Mouse (Mus musculus) midbrain, embryonic 10.5 days (tissue): ENCODE results near the gene Hoxd12. TPM values are rescaled to one million over a fixed set of nuclear protein-coding genes. Genes with fewer than 3 reads are reported as not detected.
A peak's percentile ranks its signal among the peaks of the same experiment; 100 is the strongest.

Experiments used
- DNase-seq: peaks from one replicate; pipeline ENCODE4 v3.0.0-alpha.2; 2017; ENCODE audit warnings: low spot score
- H3K27ac ChIP-seq: fragments of 300-500 bp; sonication (generic); replicated peaks from 2 replicates; pipeline ENCODE4 v1.5.1; 2016; ENCODE audit warnings: mild to moderate bottlenecking
- H3K27me3 ChIP-seq: fragments of 300-500 bp; sonication (generic); 2 replicates; pipeline ENCODE4 v1.6.1; 2016; ENCODE audit warnings: low read depth, mild to moderate bottlenecking; ENCODE audit not compliant: poor library complexity, severe bottlenecking
- H3K36me3 ChIP-seq: fragments of 300-500 bp; sonication (generic); 2 replicates; pipeline ENCODE4 v1.6.1; 2016; ENCODE audit warnings: mild to moderate bottlenecking, moderate library complexity
- H3K4me1 ChIP-seq: fragments of 300-500 bp; sonication (generic); 2 replicates; pipeline ENCODE4 v1.6.1; 2016
- H3K4me3 ChIP-seq: fragments of 300-500 bp; sonication (generic); 2 replicates; pipeline ENCODE4 v1.5.1; 2016; ENCODE audit warnings: mild to moderate bottlenecking, moderate library complexity
- H3K9me3 ChIP-seq: fragments of 300-500 bp; sonication (generic); replicated peaks from 2 replicates; pipeline ENCODE4 v1.6.1; 2016; ENCODE audit warnings: mild to moderate bottlenecking
- WGBS: fragments of 180-500 bp; shearing (Covaris S2); methylation state at CpG from one replicate; pipeline ENCODE4 v1.1.7; 2016; 5-methylcytosine and 5-hydroxymethylcytosine counted together
- polyA plus RNA-seq: library from polyadenylated mRNA; unstranded; fragments of >200 nt; fragmentation: Nextera tagmentation; extraction: Ambion mirVana; gene quantifications from 2 replicates; pipeline ENCODE4 v1.2.1, GENCODE M21; 2016

The Hoxd12 gene
- polyA plus RNA-seq = not detected in 2 replicates

DNA sequence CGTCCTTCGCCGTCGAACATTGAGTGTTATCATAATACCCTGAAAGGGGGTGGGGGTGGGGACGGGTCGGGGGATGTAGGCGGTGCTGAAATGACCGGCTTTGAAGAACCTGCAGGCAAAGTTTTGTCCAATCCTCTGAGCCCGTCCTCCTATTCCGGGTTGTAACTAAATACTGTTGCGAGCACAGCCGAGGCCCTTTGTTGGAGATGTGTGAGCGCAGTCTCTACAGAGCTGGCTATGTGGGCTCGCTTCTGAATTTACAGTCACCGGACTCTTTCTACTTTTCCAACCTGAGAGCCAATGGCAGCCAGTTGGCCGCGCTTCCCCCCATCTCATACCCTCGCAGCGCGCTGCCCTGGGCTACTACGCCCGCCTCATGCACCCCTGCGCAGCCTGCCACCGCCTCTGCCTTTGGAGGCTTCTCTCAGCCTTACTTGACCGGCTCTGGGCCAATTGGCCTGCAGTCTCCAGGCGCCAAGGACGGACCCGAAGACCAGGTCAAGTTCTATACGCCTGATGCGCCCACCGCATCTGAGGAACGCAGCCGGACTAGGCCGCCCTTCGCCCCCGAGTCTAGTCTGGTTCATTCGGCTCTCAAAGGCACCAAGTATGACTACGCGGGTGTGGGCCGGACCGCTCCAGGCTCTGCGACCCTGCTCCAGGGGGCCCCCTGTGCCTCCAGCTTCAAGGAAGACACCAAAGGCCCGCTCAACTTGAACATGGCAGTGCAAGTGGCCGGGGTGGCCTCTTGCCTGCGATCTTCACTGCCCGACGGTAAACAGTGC is at the start of gene Hoxd12:
Gene Hoxd12, plus strand, starts transcription at position 133 of the 785 bp plus-strand sequence.
- no peaks in the 10 kb centered on the region for H3K9me3 ChIP-seq
- WGBS = 2% methylated on average over 47 of the region's 47 CpGs
- H3K27ac ChIP-seq = no peak within 1 kb of the TSS
- no peaks in the 10 kb centered on the region for H3K36me3 ChIP-seq
- peaks cover 11% of the 10 kb centered on the region; the same call in 1 of the 2 replicates for H3K4me1 ChIP-seq
- H3K4me3 ChIP-seq = no peak within 1 kb of the TSS
- peaks cover 100% of the 10 kb centered on the region for H3K27me3 ChIP-seq
- peak; percentile 54 for DNase-seq

DNA sequence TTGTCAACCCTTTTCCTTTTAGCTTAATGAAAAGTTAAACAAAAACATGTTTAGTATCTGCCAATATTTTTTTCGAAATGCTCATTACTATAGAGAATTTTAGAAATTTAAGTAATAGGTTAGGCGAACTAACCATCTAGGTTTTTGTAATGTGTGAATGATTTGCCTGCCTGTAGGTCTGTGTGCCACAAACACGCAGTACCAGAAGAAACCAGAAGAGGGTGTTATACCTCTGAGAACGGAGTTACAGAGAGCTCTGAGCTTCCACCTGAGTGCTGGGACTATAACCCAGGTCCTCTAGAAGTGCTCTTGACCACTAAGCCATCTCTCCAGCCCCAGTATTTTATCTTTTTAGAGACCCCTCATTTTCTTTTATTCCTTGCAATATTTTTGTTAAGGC is 39.4 kb upstream of the Hoxd12 start:
- Histone ChIP-seq H3K9me3 (no peaks in the 10 kb centered on the region), H3K36me3 (no peaks in the 10 kb centered on the region), H3K27me3 (no peaks in the 10 kb centered on the region), H3K4me3 (no peak overlapping the region), H3K27ac (no peak overlapping the region), H3K4me1 (no peaks in the 10 kb centered on the region)
- 67% methylated on average over 4 of the region's 4 CpGs for WGBS
- DNase-seq = no peak

GRCm38 (mm10) chr2:74642431-74642830 is 32.4 kb upstream of the Hoxd12 start:
- 77% methylated on average over 5 of the region's 5 CpGs for WGBS

GRCm38 (mm10) chr2:74645631-74646030 is 29.2 kb upstream of the Hoxd12 start:
- H3K9me3 ChIP-seq = no peaks in the 10 kb centered on the region
- H3K4me3 ChIP-seq = no peak overlapping the region
- 89% methylated on average over 3 of the region's 3 CpGs for WGBS
- H3K4me1 ChIP-seq = no peaks in the 10 kb centered on the region
- no peak overlapping the region for H3K27ac ChIP-seq
- H3K27me3 ChIP-seq = peaks cover 86% of the 10 kb centered on the region
- DNase-seq = no peak
- no peaks in the 10 kb centered on the region for H3K36me3 ChIP-seq

More at GRCm38 (mm10) chr2:74642431-74642830, 32.4 kb upstream of the Hoxd12 start:
- Histone ChIP-seq H3K9me3 (no peaks in the 10 kb centered on the region), H3K27me3 (peaks cover 54% of the 10 kb centered on the region), H3K4me3 (no peak overlapping the region), H3K4me1 (no peaks in the 10 kb centered on the region), H3K36me3 (no peaks in the 10 kb centered on the region), H3K27ac (no peak overlapping the region)
- no peak for DNase-seq

DNA sequence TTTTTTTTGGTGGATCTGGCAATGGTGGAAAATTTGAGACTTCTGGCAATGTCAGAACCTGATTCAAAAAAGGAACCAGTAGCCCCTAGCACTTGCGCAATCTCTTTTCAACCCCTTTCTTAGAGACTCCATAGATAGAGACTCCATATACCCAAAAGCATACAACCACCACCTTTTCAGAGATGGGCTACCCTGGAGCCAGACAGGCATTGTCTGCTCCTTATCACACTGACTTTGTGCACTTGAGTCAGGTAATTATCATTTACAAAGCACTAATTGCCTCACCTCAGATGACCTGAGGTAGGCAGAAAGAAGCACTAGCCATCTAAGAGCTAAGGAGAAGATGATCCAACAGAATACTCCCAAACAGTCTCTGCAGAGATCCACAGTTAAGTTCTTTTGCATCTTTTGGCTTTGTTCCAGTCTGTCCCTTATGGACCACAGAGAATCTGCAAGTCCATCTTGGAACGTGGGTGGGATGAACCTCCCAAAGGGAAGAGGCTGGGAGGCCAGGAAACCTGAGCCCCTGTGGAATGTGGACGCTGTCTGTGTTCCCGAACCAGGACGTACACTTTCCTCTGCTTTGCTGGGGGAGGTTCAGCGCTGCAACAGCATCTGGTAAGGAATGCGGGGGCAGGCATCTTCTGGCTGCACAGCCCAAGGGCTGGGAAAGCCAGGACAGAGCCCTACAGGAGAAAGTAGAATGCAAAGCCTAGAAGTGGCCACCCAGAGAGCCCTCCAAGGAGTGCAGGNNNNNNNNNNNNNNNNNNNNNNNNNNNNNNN is 27.5 kb upstream of the Hoxd12 start:
- Histone ChIP-seq H3K4me1 (no peaks in the 10 kb centered on the region), H3K27me3 (peaks cover 100% of the 10 kb centered on the region), H3K27ac (no peak overlapping the region), H3K4me3 (no peak overlapping the region), H3K9me3 (no peaks in the 10 kb centered on the region), H3K36me3 (no peaks in the 10 kb centered on the region)
- DNase-seq = no peak
- WGBS = 15% methylated on average over 7 of the region's 7 CpGs

- 44% methylated on average over 2 of the region's 2 CpGs for WGBS
- Histone ChIP-seq H3K27ac (no peak overlapping the region), H3K4me3 (no peak overlapping the region), H3K4me1 (peaks cover 15% of the 10 kb centered on the region), H3K9me3 (no peaks in the 10 kb centered on the region), H3K27me3 (peaks cover 100% of the 10 kb centered on the region), H3K36me3 (no peaks in the 10 kb centered on the region)
- no peak for DNase-seq
These were observed 21.8 kb upstream of the Hoxd12 start for GRCm38 (mm10) chr2:74652996-74653340.

DNA sequence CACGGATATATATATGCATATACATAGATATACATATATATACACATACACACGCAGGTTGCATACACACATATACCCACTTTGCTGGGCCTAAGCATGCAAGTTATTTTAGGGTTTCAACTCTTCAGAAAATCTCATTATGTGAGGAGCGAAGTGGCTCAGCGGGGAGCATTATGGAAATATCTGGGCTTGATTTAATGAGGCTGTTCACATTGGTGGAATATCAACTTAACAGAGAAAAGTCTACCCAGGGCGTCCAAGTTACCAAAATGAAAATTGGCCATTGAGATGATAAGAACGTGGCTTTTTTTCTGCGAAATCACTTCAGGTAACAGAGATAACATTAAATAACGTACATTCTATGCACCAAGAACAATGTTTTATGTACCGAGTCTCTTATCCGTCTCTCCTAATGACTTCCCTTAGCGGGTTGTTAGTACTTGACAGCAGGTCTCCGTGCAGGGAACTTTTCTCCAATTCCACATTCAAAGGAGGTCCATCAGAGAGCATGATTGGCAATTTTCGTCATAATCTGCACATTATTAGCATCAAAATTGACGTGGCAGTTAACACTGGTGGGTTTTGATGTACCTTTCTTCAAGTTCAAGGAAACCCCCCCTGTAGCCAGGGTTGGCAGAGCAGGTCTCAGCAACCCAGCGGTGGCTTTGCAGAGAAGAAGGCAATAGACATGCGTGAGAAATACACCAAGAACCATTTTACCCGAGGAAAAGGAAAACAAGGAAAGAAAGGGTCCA is 20.9 kb upstream of the Hoxd12 start:
- Histone ChIP-seq H3K27ac (no peak overlapping the region), H3K4me3 (no peak overlapping the region), H3K27me3 (peaks cover 100% of the 10 kb centered on the region), H3K4me1 (peaks cover 18% of the 10 kb centered on the region), H3K36me3 (no peaks in the 10 kb centered on the region), H3K9me3 (no peaks in the 10 kb centered on the region)
- WGBS = 12% methylated on average over 17 of the region's 17 CpGs
- DNase-seq = no peak

- Histone ChIP-seq H3K27me3 (peaks cover 100% of the 10 kb centered on the region), H3K36me3 (no peaks in the 10 kb centered on the region), H3K9me3 (no peaks in the 10 kb centered on the region), H3K4me1 (peaks cover 20% of the 10 kb centered on the region), H3K4me3 (peak overlapping the region; percentile 44; the same call in 1 of the 2 replicates), H3K27ac (no peak overlapping the region)
- WGBS = 6% methylated on average over 20 of the region's 20 CpGs
- DNase-seq = no peak
These were observed 19.9 kb upstream of the Hoxd12 start for GRCm38 (mm10) chr2:74654743-74655419.

DNA sequence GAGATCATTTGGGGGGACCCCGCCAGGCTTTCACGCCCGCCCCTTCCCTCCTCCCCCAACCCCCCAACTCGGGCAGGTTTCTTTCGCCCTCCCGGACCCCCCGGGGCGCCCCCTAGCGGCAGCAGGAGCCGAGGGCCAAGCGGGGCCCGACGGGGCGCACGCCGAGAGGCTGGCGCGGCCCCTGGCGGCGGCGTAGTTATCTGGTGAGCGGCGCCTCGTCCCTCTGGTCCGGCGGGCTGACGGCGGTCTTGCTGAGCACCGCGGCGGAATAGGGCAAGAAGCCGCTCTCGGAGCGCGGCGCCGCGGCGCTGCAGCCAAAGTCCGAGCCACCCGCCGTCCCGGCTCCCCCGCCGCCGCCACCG is 19.4 kb upstream of the Hoxd12 start:
- Histone ChIP-seq H3K27me3 (peaks cover 100% of the 10 kb centered on the region), H3K36me3 (no peaks in the 10 kb centered on the region), H3K27ac (no peak overlapping the region), H3K4me3 (peak overlapping the region; percentile 44), H3K9me3 (no peaks in the 10 kb centered on the region), H3K4me1 (peaks cover 20% of the 10 kb centered on the region)
- 0% methylated on average over 20 of the region's 47 CpGs for WGBS
- DNase-seq = peak; percentile 60

GRCm38 (mm10) chr2:74655821-74656631 is 18.8 kb upstream of the Hoxd12 start:
- Histone ChIP-seq H3K27me3 (peaks cover 100% of the 10 kb centered on the region), H3K27ac (no peak overlapping the region), H3K9me3 (no peaks in the 10 kb centered on the region), H3K4me1 (peaks cover 23% of the 10 kb centered on the region), H3K4me3 (peak overlapping the region; percentile 44), H3K36me3 (no peaks in the 10 kb centered on the region)
- WGBS = 2% methylated on average over 68 of the region's 69 CpGs
- peak; percentile 66 for DNase-seq

DNA sequence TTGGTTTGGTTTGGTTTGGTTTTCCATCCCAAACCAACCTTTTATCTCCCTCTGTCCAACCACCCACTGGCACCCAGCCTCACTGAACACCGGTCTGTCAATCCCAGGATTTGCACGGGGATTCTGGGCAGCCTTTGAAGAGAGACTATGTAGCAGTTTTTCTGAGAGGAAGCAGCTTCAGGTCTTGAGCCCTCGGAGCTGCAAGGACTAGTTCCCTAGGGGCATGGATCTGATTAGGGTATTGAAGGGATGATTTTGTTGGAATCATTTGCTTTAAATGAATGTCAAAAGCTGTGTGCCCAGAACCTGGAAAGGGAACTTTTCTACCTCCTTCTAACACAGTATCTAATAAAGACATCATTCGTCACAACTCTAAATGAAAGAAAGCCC is 18.2 kb upstream of the Hoxd12 start:
- Histone ChIP-seq H3K9me3 (no peaks in the 10 kb centered on the region), H3K27ac (no peak overlapping the region), H3K4me1 (peaks cover 26% of the 10 kb centered on the region), H3K36me3 (no peaks in the 10 kb centered on the region), H3K27me3 (peaks cover 100% of the 10 kb centered on the region), H3K4me3 (no peak overlapping the region)
- 5% methylated on average over 4 of the region's 4 CpGs for WGBS
- peak; percentile 42 for DNase-seq
